Mouse (Mus musculus) embryo, embryonic 11 days (tissue): ENCODE results near the gene Tapbp.
A peak's percentile ranks its signal among the peaks of the same experiment; 100 is the strongest.
"Not testable (repeated sequence)": the region's sequence is repeated elsewhere in the genome, so short reads cannot be mapped to it uniquely, and the experiment has no call there.

Source experiments
- DNase-seq: peaks from one replicate; pipeline ENCODE4 v3.0.0-alpha.2; 2015

The Tapbp gene

GRCm38 (mm10) chr17:33948090-33948904 lies 32.6 kb downstream of the Tapbp start:
- no peak for DNase-seq

- no peak for DNase-seq
Observed at GRCm38 (mm10) chr17:33948905-33949537, 33.3 kb downstream of the Tapbp start.

- no peak for DNase-seq
Observed at GRCm38 (mm10) chr17:33950131-33950625, 34.5 kb downstream of the Tapbp start.

GRCm38 (mm10) chr17:33951021-33951946 lies 35.6 kb downstream of the Tapbp start, which contains the start of gene B3galt4:
TSS of gene B3galt4 (minus strand) at chr17:33951488.
- DNase-seq = peak; percentile 93

GRCm38 (mm10) chr17:33952015-33952414 lies 36.3 kb downstream of the Tapbp start:
- DNase-seq = not testable (repeated sequence)

GRCm38 (mm10) chr17:33952879-33953278 lies 37.2 kb downstream of the Tapbp start:
- no peak for DNase-seq

GRCm38 (mm10) chr17:33953310-33953709 lies 37.6 kb downstream of the Tapbp start:
- no peak for DNase-seq

- no peak for DNase-seq
Observed at GRCm38 (mm10) chr17:33953961-33954565, 38.4 kb downstream of the Tapbp start.

GRCm38 (mm10) chr17:33954646-33955554 lies 39.2 kb downstream of the Tapbp start:
- peak; percentile 43 for DNase-seq

- DNase-seq = peak; percentile 97
Observed at GRCm38 (mm10) chr17:33955555-33956214, 40.0 kb downstream of the Tapbp start, which contains the start of the genes Vps52 and Rps18. TSS of gene Vps52 (plus strand) at chr17:33955812. TSS of gene Rps18 (minus strand) at chr17:33956001.

- no peak for DNase-seq
Observed at GRCm38 (mm10) chr17:33956336-33956735, 40.6 kb downstream of the Tapbp start.

- DNase-seq = no peak
Observed at GRCm38 (mm10) chr17:33957493-33957892, 41.8 kb downstream of the Tapbp start.

GRCm38 (mm10) chr17:33958451-33958850 lies 42.8 kb downstream of the Tapbp start:
- DNase-seq = no peak

- no peak for DNase-seq
Observed at GRCm38 (mm10) chr17:33959135-33959534, 43.4 kb downstream of the Tapbp start.

GRCm38 (mm10) chr17:33959948-33960347 lies 44.2 kb downstream of the Tapbp start:
- DNase-seq = no peak

- no peak for DNase-seq
Observed at GRCm38 (mm10) chr17:33962876-33963275, 47.2 kb downstream of the Tapbp start.

GRCm38 (mm10) chr17:33965082-33965845 lies 49.6 kb downstream of the Tapbp start:
- DNase-seq = no peak

GRCm38 (mm10) chr17:33965846-33966550 lies 50.3 kb downstream of the Tapbp start:
- DNase-seq = no peak

GRCm38 (mm10) chr17:33968489-33968888 lies 52.8 kb downstream of the Tapbp start:
- peak; percentile 80 for DNase-seq
